Mouse (Mus musculus): ENCODE measurements around the gene Fibcd1. TPM values are rescaled to one million over a fixed set of nuclear protein-coding genes. Genes with fewer than 3 reads are reported as not detected.

Gene Fibcd1
- polyA plus RNA-seq, 1 experiment from 2014 or later: 1.1 TPM

DNA sequence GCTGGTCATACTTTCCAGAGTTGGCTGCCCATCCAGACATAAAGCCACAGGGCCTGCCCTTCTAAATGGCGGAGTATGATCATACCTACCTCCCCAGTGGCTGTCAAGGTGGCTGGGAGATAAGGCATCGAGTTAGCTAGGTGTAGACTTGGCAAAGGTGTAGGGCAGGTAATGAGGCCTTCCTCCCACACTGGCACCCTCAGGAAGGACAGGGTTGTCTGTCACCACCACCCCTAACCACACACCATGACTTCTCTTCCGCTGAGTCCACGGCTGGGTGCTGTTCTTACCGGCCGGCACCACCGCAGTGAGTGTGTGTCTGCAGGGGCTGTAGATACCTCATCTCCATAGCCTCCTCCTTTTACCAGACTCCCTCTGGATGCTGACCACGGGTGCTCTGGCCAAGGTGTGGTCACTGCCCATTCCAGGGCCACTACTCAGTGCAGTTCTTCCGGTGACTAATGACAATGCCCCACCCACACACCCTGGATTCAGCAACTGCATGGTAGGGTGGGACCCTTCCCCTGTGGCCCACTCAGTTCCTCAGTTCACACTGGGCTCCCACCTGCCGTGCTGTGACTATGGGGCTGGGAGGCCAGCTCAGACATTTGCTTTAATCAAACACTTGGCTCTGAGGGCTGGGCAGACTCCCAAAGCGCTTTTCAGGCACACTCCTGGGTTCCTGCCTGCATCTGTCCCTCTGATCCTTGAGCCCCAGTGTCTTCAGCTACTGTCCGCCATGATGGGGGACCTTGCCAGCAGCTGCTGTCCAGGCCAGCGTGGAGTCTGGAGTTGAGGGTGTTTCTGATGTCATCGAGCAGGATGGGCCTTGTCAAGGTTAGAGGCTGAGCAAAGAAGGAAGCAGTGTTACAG, 34.5 kb downstream of the Fibcd1 start:
- no peak overlapping the region for H3K9ac ChIP-seq (ENCODE audit: low read depth, low read length)
- no peak for ATAC-seq (ENCODE audit: low FRiP score, low TSS enrichment)
- no peak overlapping the region for H3K27ac ChIP-seq (ENCODE audit: low read depth, low read length)
- no peak overlapping the region for H3K4me2 ChIP-seq (replicated peaks; ENCODE audit: low read depth, low read length)
- no peak overlapping the region for H3K4me3 ChIP-seq (ENCODE audit: low read length)
- H3K9me3 ChIP-seq (ENCODE audit: control insufficient read depth, low read length): no peaks in the 10 kb centered on the region
- 0 out of 2 replicates have a peak, but pooled peaks cover 2% of the 10 kb centered on the region for H3K36me3 ChIP-seq (ENCODE audit: control insufficient read depth, insufficient read depth, low read length)
- H3K4me1 ChIP-seq (ENCODE audit: control insufficient read depth, insufficient read depth, low read length): peaks cover 16% of the 10 kb centered on the region
- WGBS: 88% methylated on average over 14 of the region's 14 CpGs
- H3K27me3 ChIP-seq (ENCODE audit: control insufficient read depth, insufficient read depth, low read length): no peaks in the 10 kb centered on the region

DNA sequence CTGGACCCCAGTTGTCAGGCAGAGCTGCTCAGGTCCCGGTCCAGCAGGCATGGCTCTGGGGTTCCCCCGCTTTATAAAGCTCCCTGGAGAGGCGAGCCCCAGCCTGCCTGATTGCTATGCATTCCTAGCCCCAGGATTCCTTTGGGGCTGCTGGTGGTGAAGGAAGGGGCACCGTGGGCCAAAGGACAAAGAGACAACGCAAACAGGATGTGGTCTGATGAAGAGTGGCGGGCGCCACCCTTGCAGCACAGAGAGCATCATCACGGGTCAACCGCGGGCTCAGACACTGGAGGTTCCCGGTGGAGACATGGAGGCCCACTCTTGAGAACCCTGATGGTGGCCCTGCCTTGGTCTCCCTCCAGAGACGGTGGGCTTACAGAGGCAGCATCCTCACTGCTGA, 35.4 kb downstream of the Fibcd1 start, which contains the start of gene Qrfp:
Qrfp (minus strand) TSS at position 137 of the 400 bp plus-strand sequence.
- WGBS: 56% methylated on average over 12 of the region's 12 CpGs
- Histone ChIP-seq H3K27ac (ENCODE audit: low read depth, low read length) (no peak within 1 kb of the TSS), H3K9me3 (ENCODE audit: control insufficient read depth, low read length) (no peaks in the 10 kb centered on the region), H3K36me3 (ENCODE audit: control insufficient read depth, insufficient read depth, low read length) (0 out of 2 replicates have a peak, but pooled peaks cover 4% of the 10 kb centered on the region), H3K9ac (ENCODE audit: low read depth, low read length) (no peak within 1 kb of the TSS), H3K4me2 (replicated peaks; ENCODE audit: low read depth, low read length) (no peak within 1 kb of the TSS), H3K4me1 (ENCODE audit: control insufficient read depth, insufficient read depth, low read length) (peaks cover 16% of the 10 kb centered on the region), H3K4me3 (ENCODE audit: low read length) (no peak within 1 kb of the TSS), H3K27me3 (ENCODE audit: control insufficient read depth, insufficient read depth, low read length) (no peaks in the 10 kb centered on the region)
- ATAC-seq (ENCODE audit: low FRiP score, low TSS enrichment): no peak

DNA sequence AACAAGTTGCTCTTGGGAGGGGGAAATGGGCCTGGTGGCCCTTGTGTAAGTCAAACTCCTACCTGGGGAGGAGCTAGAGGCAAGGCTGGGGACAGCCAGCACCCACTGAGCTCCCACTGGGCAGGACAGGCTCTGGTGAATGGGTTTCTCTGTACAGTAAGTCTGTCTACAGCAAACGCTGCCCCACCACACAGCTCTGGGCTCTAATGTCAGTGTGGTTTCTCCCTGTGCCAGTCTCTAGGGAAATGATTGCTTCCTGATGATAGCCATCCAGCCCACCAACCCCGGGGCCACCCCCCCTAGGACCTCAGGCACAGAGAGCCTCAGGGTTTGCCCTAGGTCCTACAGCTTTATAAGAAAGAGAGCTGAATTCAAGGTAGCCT, 36.5 kb downstream of the Fibcd1 start:
- Histone ChIP-seq H3K36me3 (ENCODE audit: control insufficient read depth, insufficient read depth, low read length) (peaks cover 9% of the 10 kb centered on the region; the same call in 1 of the 2 replicates), H3K4me2 (replicated peaks; ENCODE audit: low read depth, low read length) (no peak overlapping the region), H3K27me3 (ENCODE audit: control insufficient read depth, insufficient read depth, low read length) (no peaks in the 10 kb centered on the region), H3K27ac (ENCODE audit: low read depth, low read length) (no peak overlapping the region), H3K4me1 (ENCODE audit: control insufficient read depth, insufficient read depth, low read length) (peaks cover 16% of the 10 kb centered on the region), H3K9ac (ENCODE audit: low read depth, low read length) (no peak overlapping the region; the same call in 1 of the 2 replicates), H3K9me3 (ENCODE audit: control insufficient read depth, low read length) (no peaks in the 10 kb centered on the region), H3K4me3 (ENCODE audit: low read length) (no peak overlapping the region)
- 44% methylated on average over 2 of the region's 2 CpGs for WGBS
- ATAC-seq (ENCODE audit: low FRiP score, low TSS enrichment): no peak

DNA sequence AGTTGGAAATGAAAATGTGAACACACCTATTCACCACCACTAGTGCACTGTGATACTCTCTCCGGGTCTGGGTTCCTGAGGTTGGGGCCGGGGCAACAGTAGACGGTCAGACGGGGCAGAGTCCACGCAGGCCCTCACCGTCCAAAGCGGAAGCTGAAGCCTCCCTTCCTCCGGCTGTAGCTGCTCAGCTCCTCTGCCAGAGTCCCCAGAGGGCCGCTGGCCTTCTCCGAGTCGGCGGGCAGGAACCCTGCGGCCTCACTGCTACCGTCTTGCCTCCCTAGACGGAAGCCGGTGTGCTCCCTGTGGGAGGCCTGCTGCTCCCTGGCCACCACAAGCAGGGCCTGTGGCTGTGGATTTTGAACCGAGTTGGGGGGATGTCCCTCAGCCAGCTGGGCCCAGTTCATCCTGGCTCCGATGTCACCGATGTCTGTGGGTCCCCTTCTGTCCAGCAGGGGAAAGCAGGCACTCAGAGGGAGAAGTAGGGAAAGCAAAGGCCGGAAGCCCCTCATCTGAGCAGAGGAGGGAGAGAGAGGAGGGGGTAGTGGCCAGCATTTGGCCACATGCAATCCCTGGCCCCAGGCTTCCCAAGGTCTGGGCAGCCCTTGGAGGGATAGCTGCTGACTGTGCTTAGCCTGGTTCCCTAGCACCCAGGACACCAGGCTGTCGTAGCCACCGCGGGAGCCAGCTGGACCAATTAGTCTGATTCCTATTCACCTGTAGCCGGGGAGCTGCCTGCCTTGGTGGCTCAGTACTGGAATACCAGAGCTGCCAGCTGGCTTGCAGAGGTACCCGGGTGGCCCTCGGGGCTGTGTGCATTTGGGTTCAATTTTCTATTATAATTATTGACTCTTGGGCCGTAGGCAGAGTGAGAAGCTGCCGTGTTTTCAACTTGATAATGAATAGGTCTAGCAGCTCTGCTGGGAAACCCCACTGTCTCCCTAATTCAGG, 37.1 kb downstream of the Fibcd1 start:
- ATAC-seq (ENCODE audit: low FRiP score, low TSS enrichment): no peak
- no peaks in the 10 kb centered on the region for H3K9me3 ChIP-seq (ENCODE audit: control insufficient read depth, low read length)
- 0 out of 2 replicates have a peak overlapping the region, but pooled peaks have one; percentile 11 for H3K27ac ChIP-seq (ENCODE audit: low read depth, low read length)
- peaks cover 16% of the 10 kb centered on the region for H3K36me3 ChIP-seq (ENCODE audit: control insufficient read depth, insufficient read depth, low read length)
- H3K4me1 ChIP-seq (ENCODE audit: control insufficient read depth, insufficient read depth, low read length): peaks cover 19% of the 10 kb centered on the region
- H3K4me3 ChIP-seq (ENCODE audit: low read length): no peak overlapping the region
- H3K9ac ChIP-seq (ENCODE audit: low read depth, low read length): peak overlapping the region; percentile 23; the same call in 1 of the 2 replicates
- H3K27me3 ChIP-seq (ENCODE audit: control insufficient read depth, insufficient read depth, low read length): no peaks in the 10 kb centered on the region
- no peak overlapping the region for H3K4me2 ChIP-seq (replicated peaks; ENCODE audit: low read depth, low read length)
- 35% methylated on average over 28 of the region's 28 CpGs for WGBS

DNA sequence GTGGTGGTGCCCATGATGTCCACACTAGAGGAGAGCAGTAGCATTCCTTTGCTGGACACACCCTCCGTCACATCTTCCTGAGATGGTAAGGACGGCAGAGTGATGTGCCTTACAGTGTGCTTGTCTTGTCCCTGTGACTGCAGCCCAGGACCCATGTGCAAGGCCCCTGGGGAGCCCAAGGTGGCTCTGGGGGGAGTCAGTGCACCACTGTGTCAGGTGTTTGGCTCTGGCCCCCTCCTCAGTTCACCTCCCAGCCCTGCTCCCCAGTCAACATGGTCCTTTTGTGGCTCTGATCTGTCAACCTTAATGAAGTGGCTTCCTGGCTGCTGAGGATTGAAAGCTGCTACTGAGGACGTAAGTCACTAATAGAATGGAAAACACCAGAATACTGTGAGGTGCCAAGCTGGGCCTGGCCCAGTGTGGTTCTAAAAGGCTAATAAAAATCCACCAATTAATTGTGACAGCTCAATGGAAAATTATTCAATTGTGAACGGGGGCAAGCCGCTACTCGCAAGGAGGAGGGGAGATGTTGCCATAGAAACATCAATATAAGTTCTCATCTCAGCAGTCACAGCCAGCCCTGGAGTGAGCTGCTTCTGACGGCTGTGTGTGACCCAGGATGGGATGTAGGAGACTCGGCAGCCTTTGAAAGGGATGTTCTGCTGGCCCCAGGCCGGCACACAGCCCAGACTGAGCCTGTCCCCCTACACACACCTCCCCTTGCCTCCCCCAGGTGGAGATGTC, 39.0 kb downstream of the Fibcd1 start:
- no peak overlapping the region for H3K4me2 ChIP-seq (replicated peaks; ENCODE audit: low read depth, low read length)
- ATAC-seq (ENCODE audit: low FRiP score, low TSS enrichment): no peak
- H3K4me1 ChIP-seq (ENCODE audit: control insufficient read depth, insufficient read depth, low read length): peaks cover 24% of the 10 kb centered on the region
- 40% methylated on average over 9 of the region's 9 CpGs for WGBS
- no peak overlapping the region for H3K9ac ChIP-seq (ENCODE audit: low read depth, low read length)
- peak overlapping the region; percentile 17; the same call in 1 of the 2 replicates for H3K27ac ChIP-seq (ENCODE audit: low read depth, low read length)
- no peaks in the 10 kb centered on the region for H3K27me3 ChIP-seq (ENCODE audit: control insufficient read depth, insufficient read depth, low read length)
- H3K36me3 ChIP-seq (ENCODE audit: control insufficient read depth, insufficient read depth, low read length): peaks cover 34% of the 10 kb centered on the region
- H3K9me3 ChIP-seq (ENCODE audit: control insufficient read depth, low read length): no peaks in the 10 kb centered on the region
- no peak overlapping the region for H3K4me3 ChIP-seq (ENCODE audit: low read length)

DNA sequence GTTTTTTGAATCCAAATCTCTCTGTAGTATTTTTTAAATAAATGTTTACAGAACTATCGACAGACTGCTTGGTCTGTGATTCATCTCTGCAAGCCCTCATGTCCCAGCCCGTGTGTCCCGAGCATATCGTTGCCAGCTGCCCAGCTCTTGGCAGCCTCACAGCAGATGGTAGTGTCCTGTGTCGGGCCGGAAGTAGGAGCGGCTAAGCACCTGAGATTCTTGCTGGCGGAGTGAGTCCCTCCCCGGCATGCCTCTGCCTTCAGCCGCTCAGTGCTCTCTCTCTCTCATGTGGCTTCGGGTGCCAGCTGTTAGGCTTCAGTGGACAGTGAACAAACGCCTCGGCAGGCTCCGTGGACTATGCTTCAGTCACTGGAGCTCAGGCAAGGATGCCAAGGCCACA, 42.3 kb downstream of the Fibcd1 start:
- Histone ChIP-seq H3K4me2 (replicated peaks; ENCODE audit: low read depth, low read length) (no peak overlapping the region), H3K36me3 (ENCODE audit: control insufficient read depth, insufficient read depth, low read length) (peaks cover 67% of the 10 kb centered on the region), H3K9me3 (ENCODE audit: control insufficient read depth, low read length) (no peaks in the 10 kb centered on the region), H3K27ac (ENCODE audit: low read depth, low read length) (no peak overlapping the region), H3K9ac (ENCODE audit: low read depth, low read length) (no peak overlapping the region), H3K4me1 (ENCODE audit: control insufficient read depth, insufficient read depth, low read length) (peaks cover 11% of the 10 kb centered on the region), H3K4me3 (ENCODE audit: low read length) (no peak overlapping the region), H3K27me3 (ENCODE audit: control insufficient read depth, insufficient read depth, low read length) (no peaks in the 10 kb centered on the region)
- peak; percentile 13; the same call in 1 of the 2 replicates for ATAC-seq (ENCODE audit: low FRiP score, low TSS enrichment)
- WGBS: 62% methylated on average over 14 of the region's 14 CpGs

DNA sequence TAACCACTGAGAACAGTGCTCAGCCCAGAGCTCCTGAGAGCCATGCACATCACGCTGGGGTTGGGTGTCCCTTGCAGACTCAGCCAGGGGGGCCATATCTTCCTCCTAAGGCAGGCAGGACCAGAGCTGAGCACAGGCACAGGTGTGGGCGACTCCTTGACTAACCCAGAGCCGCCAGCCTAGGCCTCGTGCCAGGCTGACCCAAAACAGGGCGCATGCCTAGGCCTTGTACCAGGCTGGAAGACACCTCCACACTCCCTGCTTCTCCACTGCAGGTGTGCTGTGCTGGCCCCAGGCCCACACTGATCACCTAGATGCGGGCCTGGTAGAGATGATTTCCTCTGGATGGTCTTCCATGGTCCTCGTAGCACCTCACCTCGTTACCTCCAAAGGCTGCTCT, 43.0 kb downstream of the Fibcd1 start:
- no peak for ATAC-seq (ENCODE audit: low FRiP score, low TSS enrichment)
- 89% methylated on average over 8 of the region's 8 CpGs for WGBS
- Histone ChIP-seq H3K9me3 (ENCODE audit: control insufficient read depth, low read length) (no peaks in the 10 kb centered on the region), H3K27ac (ENCODE audit: low read depth, low read length) (no peak overlapping the region), H3K36me3 (ENCODE audit: control insufficient read depth, insufficient read depth, low read length) (peaks cover 74% of the 10 kb centered on the region), H3K4me3 (ENCODE audit: low read length) (no peak overlapping the region), H3K27me3 (ENCODE audit: control insufficient read depth, insufficient read depth, low read length) (no peaks in the 10 kb centered on the region), H3K4me2 (replicated peaks; ENCODE audit: low read depth, low read length) (no peak overlapping the region), H3K9ac (ENCODE audit: low read depth, low read length) (no peak overlapping the region), H3K4me1 (ENCODE audit: control insufficient read depth, insufficient read depth, low read length) (peaks cover 9% of the 10 kb centered on the region; the same call in 1 of the 2 replicates)

DNA sequence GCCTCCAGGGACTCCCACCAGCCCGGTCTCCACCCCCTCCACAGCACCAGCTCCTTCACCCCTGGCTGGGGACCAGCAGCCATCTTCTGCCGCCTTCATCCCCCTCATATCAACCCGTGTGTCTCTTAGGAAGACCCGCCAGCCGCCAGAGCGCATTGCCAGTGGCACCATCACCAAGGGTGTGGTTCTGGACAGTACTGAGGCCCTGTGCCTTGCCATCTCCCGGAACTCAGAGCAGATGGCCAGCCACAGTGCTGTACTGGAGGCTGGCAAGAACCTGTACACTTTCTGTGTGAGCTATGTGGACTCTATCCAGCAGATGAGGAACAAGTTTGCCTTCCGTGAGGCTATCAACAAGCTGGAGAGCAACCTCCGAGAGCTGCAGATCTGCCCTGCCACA, 44.4 kb downstream of the Fibcd1 start:
- no peaks in the 10 kb centered on the region for H3K27me3 ChIP-seq (ENCODE audit: control insufficient read depth, insufficient read depth, low read length)
- WGBS: 92% methylated on average over 9 of the region's 9 CpGs
- ATAC-seq (ENCODE audit: low FRiP score, low TSS enrichment): no peak

More for the DNA sequence above, 44.4 kb downstream of the Fibcd1 start:
- Histone ChIP-seq H3K4me3 (ENCODE audit: low read length) (no peak overlapping the region), H3K4me1 (ENCODE audit: control insufficient read depth, insufficient read depth, low read length) (peaks cover 9% of the 10 kb centered on the region; the same call in 1 of the 2 replicates), H3K27ac (ENCODE audit: low read depth, low read length) (no peak overlapping the region), H3K4me2 (replicated peaks; ENCODE audit: low read depth, low read length) (no peak overlapping the region), H3K36me3 (ENCODE audit: control insufficient read depth, insufficient read depth, low read length) (peaks cover 87% of the 10 kb centered on the region), H3K9ac (ENCODE audit: low read depth, low read length) (no peak overlapping the region), H3K9me3 (ENCODE audit: control insufficient read depth, low read length) (no peaks in the 10 kb centered on the region)
